Mouse (Mus musculus) myocyte (in vitro differentiated cells): ENCODE data around the gene Olfr1243.

ENCODE experiments used
- MYOD1 ChIP-seq, 3 experiments: IDR thresholded peaks; one replicate each; pipeline ENCODE4 v1.6.1; 2011; ENCODE audit warnings: control low read depth in 2 of 3, low read depth in 2 of 3, mild to moderate bottlenecking in 2 of 3, moderate library complexity in 1 of 3; ENCODE audit not compliant: insufficient read length in 2 of 3, control insufficient read depth in 1 of 3
- POLR2A ChIP-seq: IDR thresholded peaks from one replicate; pipeline ENCODE4 v1.6.1; 2011; ENCODE audit warnings: low read depth, mild to moderate bottlenecking, control low read depth, moderate library complexity; ENCODE audit not compliant: insufficient read length

- TF ChIP-seq POLR2A = no peak
- TF ChIP-seq MYOD1 (IDR thresholded peaks at IDR 0.05; ENCODE audit: control insufficient read depth in 1 of 3, insufficient read length in 2 of 3, low read depth in 2 of 3) = no peak
Observed at GRCm38 (mm10) chr2:89498235-89498634, 33.1 kb downstream of the Olfr1243 start, which contains the start of gene Olfr1242.
